Mouse (Mus musculus) ES-Bruce4 (cell line): ENCODE measurements around the gene Pih1d1. TPM values are rescaled to one million over a fixed set of nuclear protein-coding genes. Genes with fewer than 3 reads are reported as not detected.

Source experiments
- H3K27ac ChIP-seq: 2 replicates; pipeline ENCODE4 v1.5.1; 2012; ENCODE audit warnings: low read length, inconsistent platforms; ENCODE audit not compliant: insufficient read depth
- H3K27me3 ChIP-seq: 2 replicates; pipeline ENCODE4 v1.6.1; 2012; ENCODE audit warnings: mild to moderate bottlenecking, low read length, inconsistent platforms; ENCODE audit not compliant: control insufficient read depth, poor library complexity, insufficient read depth, severe bottlenecking
- H3K36me3 ChIP-seq: 2 replicates; pipeline ENCODE4 v1.6.1; 2012; ENCODE audit warnings: inconsistent platforms, mild to moderate bottlenecking, low read length, moderate library complexity; ENCODE audit not compliant: control insufficient read depth, poor library complexity, insufficient read depth, severe bottlenecking
- H3K4me1 ChIP-seq: one replicate; pipeline ENCODE4 v1.8.1; 2011; ENCODE audit warnings: low read length; ENCODE audit not compliant: control insufficient read depth, insufficient read depth
- H3K4me3 ChIP-seq: 2 replicates; pipeline ENCODE4 v1.5.1; 2011; ENCODE audit warnings: low read depth, mild to moderate bottlenecking, low read length
- H3K9ac ChIP-seq: 2 replicates; pipeline ENCODE4 v1.6.1; 2012; ENCODE audit warnings: low read depth, mild to moderate bottlenecking, inconsistent platforms; ENCODE audit not compliant: poor library complexity, severe bottlenecking
- H3K9me3 ChIP-seq: replicated peaks from 2 replicates; pipeline ENCODE4 v1.6.1; 2012; ENCODE audit warnings: mild to moderate bottlenecking, low read length, inconsistent platforms; ENCODE audit not compliant: control insufficient read depth, poor library complexity, insufficient read depth, severe bottlenecking
- CTCF ChIP-seq: IDR thresholded peaks from one replicate; pipeline ENCODE4 v1.8.1; 2011; ENCODE audit warnings: low read depth, low read length
- EP300 ChIP-seq: IDR thresholded peaks from 2 replicates; pipeline ENCODE4 v1.6.1; 2011; ENCODE audit warnings: low read depth, low read length; ENCODE audit not compliant: insufficient read depth
- POLR2A ChIP-seq: IDR thresholded peaks from one replicate; pipeline ENCODE4 v1.8.1; 2011; ENCODE audit warnings: low read length; ENCODE audit not compliant: insufficient read depth
- polyA plus RNA-seq: library from polyadenylated mRNA; stranded (reverse); fragments of >200 nt; gene quantifications from 2 replicates; pipeline ENCODE4 v1.2.4, GENCODE M21; 2011; ENCODE audit warnings: low read depth; ENCODE audit not compliant: missing spikeins, insufficient read depth, insufficient read length

The Pih1d1 gene
- polyA plus RNA-seq, 1 experiment: 38.5 TPM

DNA sequence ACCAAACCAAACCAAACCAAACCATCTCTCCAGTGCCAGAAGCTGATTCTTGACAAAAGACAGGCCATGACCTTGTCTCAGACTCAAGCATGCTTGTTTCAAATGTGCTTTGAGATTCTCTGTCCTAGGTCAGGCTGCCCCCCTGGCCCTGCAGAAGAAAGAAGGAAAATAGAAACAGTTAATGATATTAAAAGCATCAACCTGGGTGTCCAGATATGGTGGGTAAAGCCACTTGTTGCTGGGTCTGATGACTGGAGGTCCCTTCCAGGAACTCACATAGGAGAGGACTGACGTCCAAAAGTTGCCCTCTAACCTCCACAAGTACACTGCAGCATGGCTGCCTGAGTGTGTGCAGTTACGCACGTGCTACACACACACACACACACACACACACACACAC, 6.8 kb downstream of the Pih1d1 start:
- H3K9me3 ChIP-seq: no peaks in the 10 kb centered on the region
- no peaks in the 10 kb centered on the region for H3K4me1 ChIP-seq
- no peak overlapping the region for H3K27ac ChIP-seq
- no peaks in the 10 kb centered on the region for H3K36me3 ChIP-seq
- TF ChIP-seq CTCF (no peak), EP300 (no peak), POLR2A (no peak)
- H3K4me3 ChIP-seq: no peak overlapping the region
- H3K27me3 ChIP-seq: peaks cover 1% of the 10 kb centered on the region; the same call in 1 of the 2 replicates
- H3K9ac ChIP-seq: no peak overlapping the region

DNA sequence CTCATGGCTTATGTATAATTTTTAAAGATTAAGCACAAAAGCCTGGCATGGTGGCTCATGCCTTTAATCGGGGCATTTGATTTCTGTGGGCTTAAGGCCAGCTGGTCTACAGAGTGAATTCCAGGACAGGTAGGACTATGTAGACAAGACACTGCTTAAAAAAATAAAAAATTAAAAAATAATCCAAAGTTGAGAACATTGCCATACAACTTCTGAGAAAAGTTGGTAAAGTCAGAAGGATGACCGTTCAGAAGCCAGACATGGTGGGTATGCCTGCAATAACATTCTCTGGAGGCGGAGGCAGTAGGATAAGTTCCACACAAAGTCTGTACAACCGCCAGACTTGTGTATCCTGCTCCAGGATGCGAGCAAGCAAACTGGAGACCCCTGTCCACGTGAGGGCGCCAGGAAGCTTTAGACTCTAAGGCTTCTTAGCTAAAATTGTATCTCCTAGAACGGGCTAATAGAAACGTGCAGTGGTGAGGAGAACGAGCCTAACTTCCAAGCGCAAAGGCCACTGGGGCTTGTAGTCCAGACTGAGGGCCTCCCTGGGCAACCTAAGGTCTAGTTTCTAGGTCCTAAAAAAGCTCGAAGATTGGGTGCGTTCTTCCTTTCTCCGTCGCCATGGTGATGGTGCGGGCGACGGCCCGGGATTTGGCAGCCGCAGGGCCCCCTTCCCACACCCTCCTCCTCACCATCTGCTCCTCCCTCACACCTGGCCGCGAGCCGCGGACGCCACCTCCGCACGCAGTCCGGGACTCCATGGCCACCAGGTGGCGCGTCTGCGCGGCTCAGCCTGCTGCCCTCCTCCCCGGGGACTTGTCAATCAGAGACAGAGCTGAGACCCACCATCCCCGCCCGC, 7.7 kb downstream of the Pih1d1 start:
- H3K36me3 ChIP-seq: no peaks in the 10 kb centered on the region
- H3K9me3 ChIP-seq: no peaks in the 10 kb centered on the region
- H3K9ac ChIP-seq: no peak overlapping the region
- H3K4me3 ChIP-seq: peak overlapping the region; percentile 38
- TF ChIP-seq CTCF: peak; percentile 94
- no peak for TF ChIP-seq EP300
- TF ChIP-seq POLR2A: no peak
- peaks cover 1% of the 10 kb centered on the region; the same call in 1 of the 2 replicates for H3K27me3 ChIP-seq
- no peak overlapping the region for H3K27ac ChIP-seq
- H3K4me1 ChIP-seq: no peaks in the 10 kb centered on the region

DNA sequence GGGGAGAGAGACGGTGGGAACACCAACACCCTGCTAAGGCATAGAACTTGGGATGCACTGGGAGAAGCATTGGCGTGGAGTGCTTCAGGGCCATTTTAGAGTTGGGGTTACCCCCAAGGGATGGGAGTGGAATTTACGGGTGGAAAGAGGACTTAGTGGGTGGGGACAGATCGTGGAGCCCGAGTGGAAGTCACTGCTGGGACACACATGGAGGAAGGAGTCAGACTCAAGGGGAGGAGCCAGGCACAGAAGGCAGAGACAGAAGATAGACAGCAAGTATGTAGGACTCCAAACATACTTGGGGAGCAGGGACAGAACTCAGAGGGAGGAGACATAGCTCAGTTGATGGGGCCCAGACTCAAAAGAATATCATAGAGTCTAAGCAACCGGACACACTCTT, 8.4 kb downstream of the Pih1d1 start:
- no peaks in the 10 kb centered on the region for H3K36me3 ChIP-seq
- no peak overlapping the region for H3K9ac ChIP-seq
- no peak overlapping the region for H3K27ac ChIP-seq
- H3K4me3 ChIP-seq: peak overlapping the region; percentile 29; the same call in 1 of the 2 replicates
- peaks cover 1% of the 10 kb centered on the region; the same call in 1 of the 2 replicates for H3K27me3 ChIP-seq
- TF ChIP-seq EP300: no peak
- H3K4me1 ChIP-seq: no peaks in the 10 kb centered on the region
- H3K9me3 ChIP-seq: no peaks in the 10 kb centered on the region

DNA sequence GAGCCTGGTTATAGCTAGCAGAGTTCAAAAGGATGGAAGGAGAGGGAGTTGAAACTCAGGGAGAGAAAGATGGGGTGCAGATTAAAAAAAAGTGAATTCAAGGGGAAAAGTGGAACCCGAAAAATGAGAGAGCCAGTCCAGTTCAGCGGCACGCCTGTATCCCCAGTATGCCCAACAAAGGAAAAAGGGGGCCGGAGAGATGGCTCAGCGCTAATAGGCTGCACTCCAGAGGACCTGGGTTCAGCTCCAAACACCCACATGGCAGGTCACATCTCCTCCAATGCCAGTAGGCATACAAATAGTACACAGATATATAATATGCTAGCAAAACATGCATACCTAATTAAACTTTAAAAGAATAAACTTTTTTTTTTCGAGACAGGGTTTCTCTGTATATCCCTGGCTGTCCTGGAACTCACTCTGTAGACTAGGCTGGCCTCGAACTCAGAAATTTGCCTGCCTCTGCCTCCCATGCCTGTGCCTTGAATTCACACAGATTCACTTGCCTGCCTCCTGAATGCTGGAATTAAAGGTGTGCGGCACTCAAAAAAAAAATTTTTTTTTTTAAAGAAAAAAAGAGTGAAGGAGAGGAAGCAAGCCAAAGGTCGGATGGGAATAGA, 9.0 kb downstream of the Pih1d1 start:
- H3K4me1 ChIP-seq: no peaks in the 10 kb centered on the region
- no peak overlapping the region for H3K4me3 ChIP-seq
- H3K9ac ChIP-seq: no peak overlapping the region
- H3K36me3 ChIP-seq: no peaks in the 10 kb centered on the region
- H3K9me3 ChIP-seq: no peaks in the 10 kb centered on the region
- peaks cover 1% of the 10 kb centered on the region; the same call in 1 of the 2 replicates for H3K27me3 ChIP-seq
- no peak overlapping the region for H3K27ac ChIP-seq
- TF ChIP-seq POLR2A (no peak), EP300 (no peak), CTCF (no peak)

DNA sequence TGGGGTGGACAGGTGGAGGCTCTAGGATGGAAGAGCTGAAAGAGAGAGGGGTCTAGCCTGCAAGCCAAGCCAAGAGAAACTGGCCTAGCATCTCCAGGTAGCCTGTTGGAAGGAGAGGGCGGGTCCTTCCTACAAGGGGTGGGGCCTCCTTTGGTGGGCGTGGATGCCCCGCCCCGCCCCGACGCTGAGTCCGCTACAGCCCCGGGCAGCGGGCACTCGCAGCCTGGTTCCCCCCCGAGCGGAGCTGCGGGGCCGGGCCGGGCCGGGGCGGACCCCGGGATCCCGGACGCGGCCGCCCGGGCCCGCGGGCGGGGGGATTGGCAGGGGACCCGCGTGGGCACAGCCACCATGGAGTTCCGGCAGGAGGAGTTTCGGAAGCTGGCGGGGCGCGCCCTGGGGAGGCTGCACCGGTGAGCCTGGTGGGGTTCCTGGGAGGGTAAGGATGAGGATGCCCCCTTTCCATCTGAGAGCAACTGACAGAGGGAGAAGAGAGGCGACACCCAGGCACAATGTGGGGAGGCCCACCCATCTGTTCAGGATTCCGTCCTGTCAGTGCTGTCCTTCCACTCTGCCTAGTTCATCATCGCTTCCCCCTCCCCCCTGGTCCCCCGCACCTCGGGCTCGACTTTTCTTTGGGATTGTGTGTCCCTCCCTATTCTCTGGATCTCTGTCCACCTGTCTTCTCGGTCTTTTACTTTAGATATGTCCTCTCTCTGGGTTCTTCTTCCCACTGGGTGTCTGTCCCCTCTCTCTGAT, 9.8 kb downstream of the Pih1d1 start, which contains the start of gene Slc17a7:
TSS of gene Slc17a7 (plus strand) at position 215 of the 756 bp plus-strand sequence.
- H3K4me3 ChIP-seq: peak within 1 kb of the TSS; percentile 59
- H3K4me1 ChIP-seq: no peaks in the 10 kb centered on the region
- H3K9me3 ChIP-seq: no peaks in the 10 kb centered on the region
- TF ChIP-seq EP300: no peak
- no peak within 1 kb of the TSS for H3K27ac ChIP-seq
- no peaks in the 10 kb centered on the region for H3K36me3 ChIP-seq
- H3K27me3 ChIP-seq: peaks cover 1% of the 10 kb centered on the region; the same call in 1 of the 2 replicates
- peak within 1 kb of the TSS; percentile 47 for H3K9ac ChIP-seq
